Mouse (Mus musculus) cerebellum, postnatal 36 days (tissue): ENCODE measurements around the gene Plek.

ENCODE experiments used
- DNase-seq, 2 experiments: peaks; one replicate each; pipeline ENCODE4 v3.0.0; 2021 to 2022; ENCODE audit warnings: mixed read lengths in 2 of 2

Plek gene

DNA sequence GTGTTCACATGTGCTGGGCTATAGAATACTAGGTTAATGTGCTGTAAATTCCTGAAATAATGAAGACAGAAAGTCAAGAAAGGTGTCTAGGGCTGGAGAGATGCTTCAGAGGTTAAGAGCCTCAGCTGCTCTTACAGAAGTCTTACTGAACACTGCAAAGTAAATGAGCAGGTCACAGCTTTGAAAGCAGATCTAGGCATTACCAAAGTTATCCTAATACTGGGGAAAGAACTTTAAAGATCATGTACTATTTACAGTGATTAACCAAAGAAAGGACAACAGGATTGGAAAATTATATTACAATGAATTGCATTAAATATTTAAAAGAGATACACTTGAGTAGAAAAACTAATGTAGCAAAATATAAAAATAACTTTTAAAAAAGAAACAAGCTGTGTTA is 52.2 kb downstream of the Plek start:
- DNase-seq: no peak

GRCm38 (mm10) chr11:16999387-16999786 is 52.8 kb downstream of the Plek start:
- no peak for DNase-seq

DNA sequence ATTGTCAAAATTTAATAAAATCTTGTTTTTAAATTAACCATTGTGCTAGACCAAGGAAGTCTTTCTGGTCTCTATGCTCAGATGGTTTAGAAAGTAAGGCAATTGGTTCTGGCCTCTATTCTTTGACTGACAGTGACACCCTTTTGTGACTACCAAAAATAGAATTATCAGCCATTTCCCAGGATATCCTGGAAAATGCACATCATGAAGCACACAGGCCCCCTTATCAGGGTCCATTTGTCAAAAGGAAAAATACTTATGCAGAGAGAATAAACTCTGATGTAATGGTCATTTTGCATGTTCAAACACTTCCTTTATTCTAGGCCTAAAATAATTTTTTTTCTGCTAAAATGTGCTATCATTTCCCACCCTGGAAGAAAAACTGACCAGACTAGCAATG is 54.7 kb downstream of the Plek start:
- no peak for DNase-seq

DNA sequence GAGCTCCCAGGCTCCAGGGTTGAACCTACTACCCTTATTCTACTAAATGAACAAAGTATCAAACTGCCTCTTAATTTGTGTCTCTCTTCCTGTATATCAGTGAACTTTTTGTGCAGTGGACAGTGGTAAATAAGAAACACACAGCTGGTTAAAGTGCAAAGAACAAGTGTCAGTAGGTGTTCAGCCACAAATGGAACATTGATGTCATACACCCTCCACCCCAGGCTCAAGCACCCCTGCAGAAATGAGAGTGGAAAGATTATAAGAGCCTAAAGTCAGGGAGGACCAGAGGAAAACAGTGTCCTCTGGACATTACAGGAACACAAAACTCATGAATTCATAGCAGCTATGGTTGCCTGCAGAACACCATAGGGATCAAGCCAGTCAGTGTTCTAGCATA is 55.4 kb downstream of the Plek start:
- no peak for DNase-seq

GRCm38 (mm10) chr11:16992880-16993279 is 59.3 kb downstream of the Plek start:
- DNase-seq: no peak

DNA sequence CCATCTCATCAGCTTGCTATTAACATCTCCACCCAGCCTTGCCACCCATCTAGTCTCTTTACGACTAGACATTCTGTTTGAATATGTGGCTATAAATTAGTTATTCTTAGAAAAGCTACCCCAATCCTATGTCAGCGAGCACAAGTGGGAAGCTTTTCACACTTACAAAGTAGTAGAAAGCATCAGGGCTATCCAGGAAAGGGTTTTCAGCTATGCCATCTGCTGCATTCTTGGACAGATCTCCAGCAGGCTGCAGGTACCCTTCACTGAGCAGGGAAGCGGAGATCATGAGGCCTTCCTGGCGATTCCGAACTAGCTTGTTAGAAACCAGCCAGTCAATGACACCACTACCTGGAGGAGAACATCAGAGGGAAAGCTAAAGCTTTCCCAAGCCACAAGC is 62.3 kb downstream of the Plek start:
- no peak for DNase-seq

GRCm38 (mm10) chr11:16987745-16988328 is 64.3 kb downstream of the Plek start:
- DNase-seq: no peak

DNA sequence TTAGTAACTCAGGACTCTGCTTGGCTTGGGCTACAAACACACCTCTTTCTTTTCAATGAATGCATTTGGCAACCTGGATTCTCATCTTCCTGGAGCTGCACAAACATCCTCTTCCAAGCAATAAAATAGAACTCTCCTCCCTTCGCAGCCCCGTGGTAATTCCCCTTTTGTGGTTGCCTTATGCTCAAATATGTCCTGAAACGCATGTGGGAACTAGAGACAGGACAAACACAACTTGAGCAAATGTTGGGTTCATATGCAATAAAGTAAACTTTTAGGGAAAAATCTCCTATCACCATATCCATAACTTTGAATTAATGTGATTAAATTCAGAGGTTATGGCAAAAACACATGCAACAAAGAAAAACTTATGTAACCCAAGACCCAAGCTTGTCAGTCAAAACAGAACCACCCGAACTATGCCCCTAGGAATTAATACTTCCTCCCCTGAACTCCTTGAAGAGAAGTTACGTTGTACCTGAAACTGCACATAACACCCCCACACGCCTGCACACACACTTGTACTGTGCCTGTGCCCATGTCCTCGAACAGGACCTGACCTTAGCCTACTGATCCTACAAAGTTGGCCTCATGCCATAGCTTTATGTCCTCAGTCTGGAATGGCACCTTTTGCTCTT is 65.5 kb downstream of the Plek start:
- DNase-seq: no peak

DNA sequence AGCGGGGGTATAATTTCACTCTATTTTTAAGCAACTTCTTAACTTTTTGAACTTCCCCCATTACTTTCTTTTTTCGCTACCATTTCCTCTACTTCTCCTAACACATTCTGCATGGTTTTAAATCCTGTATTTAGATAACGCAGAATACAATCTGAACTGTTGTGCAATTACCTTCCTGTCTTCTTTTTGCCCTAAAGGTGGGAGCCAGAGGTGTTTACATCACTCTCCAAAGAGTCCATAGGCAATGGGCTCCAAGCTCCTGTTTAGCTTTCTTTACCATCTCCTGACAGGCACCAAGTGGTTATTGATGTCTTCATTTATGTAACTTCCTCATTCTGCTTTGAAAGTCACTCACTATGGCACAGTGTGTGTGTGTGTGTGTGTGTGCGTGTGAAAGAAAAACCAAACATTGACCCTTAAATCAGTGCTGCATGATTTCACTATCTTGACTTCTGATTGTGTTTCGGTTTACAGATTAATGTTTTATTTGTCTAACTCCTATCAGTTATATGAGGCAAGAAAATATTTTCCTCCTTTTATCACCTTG is 73.9 kb downstream of the Plek start:
- DNase-seq: no peak

DNA sequence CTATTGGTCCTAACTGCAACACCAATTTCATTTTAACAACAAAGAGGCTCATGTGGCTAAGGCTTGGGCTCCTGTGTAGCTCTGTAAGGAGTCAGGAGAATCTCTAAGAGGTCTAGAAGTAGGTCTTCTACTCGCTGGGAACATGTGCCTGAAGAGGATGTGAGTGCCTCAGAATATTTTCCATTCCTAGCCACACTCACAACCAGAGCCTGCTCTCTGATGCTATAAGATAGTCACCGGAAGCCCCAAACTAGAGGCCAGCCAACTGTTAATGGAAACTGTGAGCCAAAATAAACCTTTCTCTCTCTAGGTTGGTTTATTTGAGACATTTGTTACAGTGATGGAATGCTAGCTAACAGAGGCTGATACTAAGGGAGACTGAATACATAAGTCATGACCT is 74.6 kb downstream of the Plek start:
- DNase-seq: no peak

- no peak for DNase-seq
Observed at GRCm38 (mm10) chr11:16976937-16977336, 75.2 kb downstream of the Plek start.

- no peak for DNase-seq
Observed at GRCm38 (mm10) chr11:16973086-16973485, 79.1 kb downstream of the Plek start.

- no peak for DNase-seq
Observed at GRCm38 (mm10) chr11:16972027-16972426, 80.2 kb downstream of the Plek start.

GRCm38 (mm10) chr11:16969650-16970049 is 82.5 kb downstream of the Plek start:
- DNase-seq: no peak

DNA sequence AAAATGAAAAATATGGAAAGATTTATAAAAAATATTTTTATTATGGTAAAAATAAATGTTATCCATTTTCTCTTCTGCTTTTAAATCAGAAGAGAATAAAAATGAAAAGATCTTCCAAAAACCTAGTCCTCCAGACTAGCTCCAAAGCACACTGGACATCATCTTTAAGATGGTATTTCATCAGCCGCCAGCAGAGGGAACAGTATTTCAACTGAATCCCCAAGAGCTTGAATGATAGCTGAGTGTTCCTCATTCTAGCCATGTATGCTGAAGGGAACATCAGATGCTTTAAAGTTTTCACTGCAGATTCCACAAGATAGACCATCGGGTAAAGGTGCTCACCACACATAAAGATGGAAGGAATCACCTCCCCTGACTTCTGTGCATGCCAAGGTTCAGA is 84.4 kb downstream of the Plek start:
- peak; percentile 19 to 44 for DNase-seq

DNA sequence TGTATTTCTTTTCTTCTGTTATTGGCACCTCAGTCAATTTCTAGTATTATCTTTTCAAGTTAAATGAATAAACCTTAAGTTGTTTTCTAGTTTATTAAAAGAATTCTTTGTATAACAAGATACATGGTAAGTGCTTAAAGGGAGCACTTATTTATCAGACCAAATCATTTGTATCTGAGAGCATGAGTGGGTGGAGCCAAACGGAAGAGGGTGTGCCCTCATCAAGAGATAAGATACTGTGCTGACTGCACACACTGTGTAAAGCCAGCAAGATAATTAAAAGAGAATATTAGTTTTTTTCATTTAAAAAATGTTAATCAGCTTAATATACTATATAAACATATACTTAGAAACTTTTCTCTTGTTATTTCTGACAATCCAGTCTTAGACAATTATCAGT is 93.7 kb downstream of the Plek start:
- no peak for DNase-seq

- no peak for DNase-seq
Observed at GRCm38 (mm10) chr11:16957030-16957429, 95.2 kb downstream of the Plek start.

GRCm38 (mm10) chr11:16956115-16956862 is 95.9 kb downstream of the Plek start:
- DNase-seq: no peak

DNA sequence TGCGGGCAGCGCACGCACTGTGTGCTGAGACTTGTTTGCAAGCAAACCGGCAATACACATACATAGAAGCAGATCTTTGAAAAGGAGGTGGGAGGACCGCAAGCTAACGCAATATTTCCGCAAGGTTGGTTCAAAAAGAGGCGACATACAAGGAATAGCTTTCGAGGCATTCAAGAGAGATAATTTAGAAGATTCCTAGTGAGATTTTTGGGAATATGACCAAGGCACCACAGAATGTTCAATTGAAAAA is 100.5 kb downstream of the Plek start:
- no peak for DNase-seq

- peak; percentile 94 to 95 for DNase-seq
Observed at GRCm38 (mm10) chr11:16950976-16951760, 101.0 kb downstream of the Plek start, which contains the start of gene Fbxo48. Gene Fbxo48 (plus strand): TSS chr11:16951375.

DNA sequence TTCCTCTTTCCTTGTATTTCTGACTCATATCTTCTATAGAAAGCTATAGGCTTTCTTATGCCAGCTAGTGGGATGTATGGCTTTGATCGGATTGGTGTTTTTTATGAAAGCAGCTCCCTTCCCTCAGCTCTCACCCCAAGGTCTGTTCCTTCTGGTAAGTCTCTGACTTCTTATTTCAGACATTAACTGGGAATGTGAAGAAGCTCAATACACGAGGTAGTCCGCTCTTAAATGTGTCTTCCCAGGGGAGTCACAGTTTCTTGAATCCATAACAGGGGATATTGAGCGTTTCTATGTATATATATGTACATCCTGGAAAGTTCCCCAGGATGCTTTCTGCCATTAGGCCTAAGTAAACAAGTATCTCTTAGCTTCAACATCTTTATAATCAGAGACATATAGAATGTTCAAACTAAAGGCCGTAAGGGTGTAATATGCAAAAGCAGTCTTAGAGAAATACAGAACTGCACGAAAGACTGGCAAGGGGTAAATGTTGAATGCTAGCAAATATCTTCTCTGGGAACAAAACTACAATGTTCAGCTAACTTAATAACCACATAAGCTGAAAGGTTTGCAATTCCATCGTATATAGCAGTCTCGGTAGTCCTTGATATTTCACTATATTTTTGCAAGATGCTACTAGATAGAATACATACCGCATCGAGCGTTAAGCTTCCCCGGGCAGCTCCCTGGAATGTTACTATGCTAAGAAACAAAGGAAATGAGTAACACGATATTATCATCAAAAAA is 101.8 kb downstream of the Plek start:
- DNase-seq: no peak

- peak in 1 of 2 experiments; percentile 15 for DNase-seq
Observed at GRCm38 (mm10) chr11:16948756-16949155, 103.4 kb downstream of the Plek start.

DNA sequence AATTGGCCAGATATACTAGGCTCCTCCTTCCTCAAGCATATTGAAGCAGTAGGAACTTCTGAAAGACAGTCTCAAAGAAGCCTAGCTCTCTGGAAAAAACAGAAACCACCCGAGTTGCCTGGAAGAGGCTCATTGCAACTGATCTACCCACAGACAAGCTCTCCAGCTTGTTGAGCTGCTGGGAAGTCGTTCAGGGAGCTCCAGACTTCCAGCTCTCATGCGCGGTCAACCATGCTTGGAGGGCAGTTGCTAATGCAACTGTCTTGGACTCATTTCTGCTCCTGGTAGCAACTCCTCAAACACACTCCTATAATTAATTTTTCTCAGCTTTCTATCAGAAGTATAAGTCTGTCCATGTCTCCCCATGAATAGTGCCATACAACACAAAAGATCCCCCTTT is 109.2 kb downstream of the Plek start:
- DNase-seq: no peak
